Mouse (Mus musculus) testis, adult 2 months (tissue): ENCODE measurements at regions not wholly inside any gene's neighbourhood (a gene's known extent, or its start where the extent isn't known, plus 50 kb on each side); places are given as distances from the start of the nearest gene placed in this dataset.

Experiments used
- CTCF ChIP-seq: fragments of 200-500 bp; IDR thresholded peaks from 2 replicates; pipeline ENCODE4 v1.5.1; 2012; ENCODE audit warnings: low read depth, mild to moderate bottlenecking, inconsistent platforms, low read length, moderate library complexity; ENCODE audit not compliant: control insufficient read depth, insufficient read depth, insufficient replicate concordance
- POLR2A ChIP-seq: fragments of 200-500 bp; IDR thresholded peaks from 2 replicates; pipeline ENCODE4 v1.6.1; 2012; ENCODE audit warnings: low read depth, mild to moderate bottlenecking, inconsistent platforms, low read length, moderate library complexity; ENCODE audit not compliant: control insufficient read depth

DNA sequence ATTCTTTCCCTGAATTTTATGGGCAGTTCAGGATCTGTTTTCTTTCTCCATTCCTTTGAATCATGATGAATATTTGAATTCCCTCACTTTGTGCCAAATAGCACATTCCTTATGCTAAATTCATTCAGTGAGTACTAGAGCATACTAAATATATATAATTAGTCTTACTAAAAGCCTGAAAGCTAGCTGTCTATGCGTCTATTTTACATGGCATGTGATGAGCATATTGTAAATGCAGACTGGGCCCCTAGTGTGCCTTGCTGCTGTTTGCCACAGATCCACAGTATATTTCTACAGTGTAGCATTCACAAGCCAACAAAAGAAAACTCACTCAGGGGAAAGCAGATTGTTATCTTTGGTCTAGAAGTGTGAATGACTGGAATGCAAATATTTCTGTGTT, 268.7 kb upstream of the Xrcc4 start:
- TF ChIP-seq POLR2A (no peak), CTCF (no peak)
